Mouse (Mus musculus): ENCODE measurements around the gene Rps6ka2. TPM values are rescaled to one million over a fixed set of nuclear protein-coding genes. Genes with fewer than 3 reads are reported as not detected.
A peak's percentile ranks its signal among the peaks of the same experiment; 100 is the strongest.
"Not testable (repeated sequence)": the region's sequence is repeated elsewhere in the genome, so short reads cannot be mapped to it uniquely, and the experiment has no call there.

Gene Rps6ka2
- polyA plus RNA-seq, 1 experiment from 2014 or later, result 18.7 TPM

- WGBS, result 79% methylated on average over 6 of the region's 8 CpGs
- H3K27me3 ChIP-seq (ENCODE audit: insufficient read depth, low read length); H3K4me3 ChIP-seq (ENCODE audit: low read length); H3K4me2 ChIP-seq (replicated peaks; ENCODE audit: low read depth, low read length); ATAC-seq (ENCODE audit: low FRiP score, low TSS enrichment); H3K27ac ChIP-seq (ENCODE audit: low read length); H3K4me1 ChIP-seq (ENCODE audit: insufficient read depth, low read length); H3K9me3 ChIP-seq (ENCODE audit: low read length); H3K9ac ChIP-seq (replicated peaks; ENCODE audit: low read length); H3K36me3 ChIP-seq (ENCODE audit: insufficient read depth, low read length): not testable (repeated sequence)
Observed at GRCm38 (mm10) chr17:7315693-7316382, 145.9 kb downstream of the Rps6ka2 start.

- not testable (repeated sequence) for H3K4me3 ChIP-seq (ENCODE audit: low read length); H3K27me3 ChIP-seq (ENCODE audit: insufficient read depth, low read length); H3K9me3 ChIP-seq (ENCODE audit: low read length); H3K4me1 ChIP-seq (ENCODE audit: insufficient read depth, low read length); H3K36me3 ChIP-seq (ENCODE audit: insufficient read depth, low read length); H3K9ac ChIP-seq (replicated peaks; ENCODE audit: low read length); H3K4me2 ChIP-seq (replicated peaks; ENCODE audit: low read depth, low read length); ATAC-seq (ENCODE audit: low FRiP score, low TSS enrichment); H3K27ac ChIP-seq (ENCODE audit: low read length)
- WGBS, result 78% methylated on average over 6 of the region's 6 CpGs
Observed at GRCm38 (mm10) chr17:7319789-7320188, 149.9 kb downstream of the Rps6ka2 start.

- not testable (repeated sequence) for ATAC-seq (ENCODE audit: low FRiP score, low TSS enrichment); H3K9ac ChIP-seq (replicated peaks; ENCODE audit: low read length); H3K36me3 ChIP-seq (ENCODE audit: insufficient read depth, low read length); H3K4me1 ChIP-seq (ENCODE audit: insufficient read depth, low read length); H3K9me3 ChIP-seq (ENCODE audit: low read length); H3K27ac ChIP-seq (ENCODE audit: low read length); H3K4me3 ChIP-seq (ENCODE audit: low read length); H3K4me2 ChIP-seq (replicated peaks; ENCODE audit: low read depth, low read length); H3K27me3 ChIP-seq (ENCODE audit: insufficient read depth, low read length)
- 90% methylated on average over 3 of the region's 5 CpGs for WGBS
Observed at GRCm38 (mm10) chr17:7324346-7324745, 154.4 kb downstream of the Rps6ka2 start, which contains the start of gene Tcp10a. Tcp10a (plus strand) TSS chr17:7324646.

- not testable (repeated sequence) for H3K4me2 ChIP-seq (replicated peaks; ENCODE audit: low read depth, low read length); H3K4me1 ChIP-seq (ENCODE audit: insufficient read depth, low read length); H3K36me3 ChIP-seq (ENCODE audit: insufficient read depth, low read length); H3K27me3 ChIP-seq (ENCODE audit: insufficient read depth, low read length); ATAC-seq (ENCODE audit: low FRiP score, low TSS enrichment); H3K9ac ChIP-seq (replicated peaks; ENCODE audit: low read length); H3K4me3 ChIP-seq (ENCODE audit: low read length); H3K27ac ChIP-seq (ENCODE audit: low read length); H3K9me3 ChIP-seq (ENCODE audit: low read length)
- WGBS, result 81% methylated on average over 4 of the region's 8 CpGs
Observed at GRCm38 (mm10) chr17:7326415-7326814, 156.5 kb downstream of the Rps6ka2 start.

GRCm38 (mm10) chr17:7332745-7333144 is 162.8 kb downstream of the Rps6ka2 start:
- H3K9me3 ChIP-seq (ENCODE audit: low read length); H3K36me3 ChIP-seq (ENCODE audit: insufficient read depth, low read length); ATAC-seq (ENCODE audit: low FRiP score, low TSS enrichment); H3K4me3 ChIP-seq (ENCODE audit: low read length); H3K9ac ChIP-seq (replicated peaks; ENCODE audit: low read length); H3K4me2 ChIP-seq (replicated peaks; ENCODE audit: low read depth, low read length); H3K27me3 ChIP-seq (ENCODE audit: insufficient read depth, low read length); H3K27ac ChIP-seq (ENCODE audit: low read length); H3K4me1 ChIP-seq (ENCODE audit: insufficient read depth, low read length): not testable (repeated sequence)
- 50% methylated on average over 3 of the region's 5 CpGs for WGBS

GRCm38 (mm10) chr17:7337381-7337780 is 167.5 kb downstream of the Rps6ka2 start:
- not testable (repeated sequence) for H3K4me3 ChIP-seq (ENCODE audit: low read length); H3K27me3 ChIP-seq (ENCODE audit: insufficient read depth, low read length); H3K9ac ChIP-seq (replicated peaks; ENCODE audit: low read length); H3K36me3 ChIP-seq (ENCODE audit: insufficient read depth, low read length); H3K4me2 ChIP-seq (replicated peaks; ENCODE audit: low read depth, low read length); H3K9me3 ChIP-seq (ENCODE audit: low read length); H3K27ac ChIP-seq (ENCODE audit: low read length); H3K4me1 ChIP-seq (ENCODE audit: insufficient read depth, low read length)
- WGBS, result 71% methylated on average over 7 of the region's 9 CpGs
- ATAC-seq (ENCODE audit: low FRiP score, low TSS enrichment), result peak; percentile 63

- WGBS, result 73% methylated on average over 2 of the region's 3 CpGs
- not testable (repeated sequence) for H3K4me2 ChIP-seq (replicated peaks; ENCODE audit: low read depth, low read length); H3K27ac ChIP-seq (ENCODE audit: low read length); H3K9ac ChIP-seq (replicated peaks; ENCODE audit: low read length); H3K4me1 ChIP-seq (ENCODE audit: insufficient read depth, low read length); H3K4me3 ChIP-seq (ENCODE audit: low read length); H3K27me3 ChIP-seq (ENCODE audit: insufficient read depth, low read length); H3K36me3 ChIP-seq (ENCODE audit: insufficient read depth, low read length); H3K9me3 ChIP-seq (ENCODE audit: low read length); ATAC-seq (ENCODE audit: low FRiP score, low TSS enrichment)
Observed at GRCm38 (mm10) chr17:7348765-7349164, 178.8 kb downstream of the Rps6ka2 start.

GRCm38 (mm10) chr17:7352596-7352995 is 182.7 kb downstream of the Rps6ka2 start, which contains the start of gene Ttll2:
Ttll2 (minus strand) TSS chr17:7352696.
- H3K36me3 ChIP-seq (ENCODE audit: insufficient read depth, low read length); H3K4me2 ChIP-seq (replicated peaks; ENCODE audit: low read depth, low read length); H3K4me3 ChIP-seq (ENCODE audit: low read length); H3K4me1 ChIP-seq (ENCODE audit: insufficient read depth, low read length); H3K27ac ChIP-seq (ENCODE audit: low read length); H3K27me3 ChIP-seq (ENCODE audit: insufficient read depth, low read length); ATAC-seq (ENCODE audit: low FRiP score, low TSS enrichment); H3K9ac ChIP-seq (replicated peaks; ENCODE audit: low read length); H3K9me3 ChIP-seq (ENCODE audit: low read length): not testable (repeated sequence)
- 69% methylated on average over 1 of the region's 1 CpGs for WGBS

Other genes starting within 250 kb of the Rps6ka2 start
- 60.4 and 60.6 TPM in 2 replicates for gene Rsph3b, start 221.4 kb upstream of the Rps6ka2 start, polyA plus RNA-seq (2015; fragmentation: Nextera tagmentation; extraction: Ambion mirVana)
- gene Tagap1, start 209.0 kb upstream of the Rps6ka2 start, polyA plus RNA-seq (2015; fragmentation: Nextera tagmentation; extraction: Ambion mirVana), result 58.2 and 59.7 TPM in 2 replicates
- 319 and 386 TPM in 2 replicates for gene Rnaset2b, start 199.5 kb upstream of the Rps6ka2 start, polyA plus RNA-seq (2015; fragmentation: Nextera tagmentation; extraction: Ambion mirVana)
- 0.33 and 0.75 TPM in 2 replicates for gene Gm49721, start 191.2 kb upstream of the Rps6ka2 start, polyA plus RNA-seq (2015; fragmentation: Nextera tagmentation; extraction: Ambion mirVana)
- 0.33 TPM in 1 of 2 replicates, not detected in the other for gene Gm1604a, start 144.5 kb upstream of the Rps6ka2 start, polyA plus RNA-seq (2015; fragmentation: Nextera tagmentation; extraction: Ambion mirVana)
- gene Tcp10a, start 154.5 kb downstream of the Rps6ka2 start, polyA plus RNA-seq (2015; fragmentation: Nextera tagmentation; extraction: Ambion mirVana), result not detected in 2 replicates
- gene Ttll2, start 182.6 kb downstream of the Rps6ka2 start, polyA plus RNA-seq (2015; fragmentation: Nextera tagmentation; extraction: Ambion mirVana), result not detected in 2 replicates
- gene Gm49630, start 201.9 kb downstream of the Rps6ka2 start, polyA plus RNA-seq (2015; fragmentation: Nextera tagmentation; extraction: Ambion mirVana), result not detected in 2 replicates
- not detected in 2 replicates for gene Unc93a2, start 215.3 kb downstream of the Rps6ka2 start, polyA plus RNA-seq (2015; fragmentation: Nextera tagmentation; extraction: Ambion mirVana)